Mouse (Mus musculus) limb, embryonic 10.5 days (tissue): Measurements from ENCODE around the gene Rnf223. TPM values are rescaled to one million over a fixed set of nuclear protein-coding genes. Genes with fewer than 3 reads are reported as not detected.

ENCODE experiments used
- DNase-seq: peaks from one replicate; pipeline ENCODE4 v3.0.0-alpha.2; 2017; ENCODE audit warnings: low spot score
- H3K27ac ChIP-seq: fragments of 300-500 bp; sonication (generic); 2 replicates; pipeline ENCODE4 v1.5.1; 2016; ENCODE audit warnings: mild to moderate bottlenecking
- H3K27me3 ChIP-seq: fragments of 300-500 bp; sonication (generic); 2 replicates; pipeline ENCODE4 v1.6.1; 2016; ENCODE audit warnings: low read depth, mild to moderate bottlenecking; ENCODE audit not compliant: poor library complexity, severe bottlenecking
- H3K36me3 ChIP-seq: fragments of 300-500 bp; sonication (generic); 2 replicates; pipeline ENCODE4 v1.6.1; 2016; ENCODE audit warnings: mild to moderate bottlenecking, moderate library complexity
- H3K4me1 ChIP-seq: fragments of 300-500 bp; sonication (generic); 2 replicates; pipeline ENCODE4 v1.6.1; 2016
- H3K4me3 ChIP-seq: fragments of 300-500 bp; sonication (generic); 2 replicates; pipeline ENCODE4 v1.5.1; 2016; ENCODE audit warnings: mild to moderate bottlenecking, moderate library complexity
- H3K9me3 ChIP-seq: fragments of 300-500 bp; sonication (generic); replicated peaks from 2 replicates; pipeline ENCODE4 v1.6.1; 2016; ENCODE audit warnings: mild to moderate bottlenecking
- WGBS: fragments of 180-500 bp; shearing (Covaris S2); methylation state at CpG from one replicate; pipeline ENCODE4 v1.1.7; 2016; 5-methylcytosine and 5-hydroxymethylcytosine counted together
- polyA plus RNA-seq: library from polyadenylated mRNA; unstranded; fragments of >200 nt; fragmentation: Nextera tagmentation; extraction: Ambion mirVana; gene quantifications from 2 replicates; pipeline ENCODE4 v1.2.1, GENCODE M21; 2016

Rnf223 gene
- 0.77 and 0.96 TPM in 2 replicates for polyA plus RNA-seq

DNA sequence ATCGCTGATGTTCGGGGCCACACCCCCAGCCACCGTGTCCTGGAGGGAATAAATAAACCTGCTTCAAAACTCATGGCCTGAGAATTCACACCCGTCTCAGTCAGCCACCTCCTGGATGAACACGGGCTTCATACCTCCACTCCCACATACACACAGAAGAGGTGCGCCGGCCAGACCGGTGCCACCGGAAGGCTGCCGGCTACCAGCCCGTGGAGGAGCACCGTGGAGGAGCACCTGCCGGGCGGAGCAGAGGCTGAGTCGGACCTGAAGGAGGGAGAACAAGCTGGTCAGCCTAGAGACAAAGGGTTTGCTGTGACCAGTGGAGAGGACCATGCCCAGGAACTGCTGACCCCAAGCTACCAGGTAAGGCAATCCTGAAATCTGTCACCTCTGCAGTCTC is at the start of gene Rnf223:
Gene Rnf223 (plus strand): TSS at position 78 of the 400 bp plus-strand sequence.
- Histone ChIP-seq H3K27me3 (no peaks in the 10 kb centered on the region), H3K9me3 (no peaks in the 10 kb centered on the region), H3K36me3 (peaks cover 32% of the 10 kb centered on the region), H3K4me3 (no peak within 1 kb of the TSS), H3K27ac (no peak within 1 kb of the TSS), H3K4me1 (peaks cover 6% of the 10 kb centered on the region; the same call in 1 of the 2 replicates)
- WGBS: 86% methylated on average over 15 of the region's 15 CpGs
- DNase-seq: no peak

- Histone ChIP-seq H3K4me3 (no peak overlapping the region), H3K4me1 (peaks cover 8% of the 10 kb centered on the region), H3K27ac (no peak overlapping the region), H3K36me3 (no peaks in the 10 kb centered on the region), H3K27me3 (peaks cover 11% of the 10 kb centered on the region), H3K9me3 (no peaks in the 10 kb centered on the region)
- WGBS: 56% methylated on average over 4 of the region's 4 CpGs
- no peak for DNase-seq
Observed at GRCm38 (mm10) chr4:156082621-156083234, 47.6 kb upstream of the Rnf223 start.

DNA sequence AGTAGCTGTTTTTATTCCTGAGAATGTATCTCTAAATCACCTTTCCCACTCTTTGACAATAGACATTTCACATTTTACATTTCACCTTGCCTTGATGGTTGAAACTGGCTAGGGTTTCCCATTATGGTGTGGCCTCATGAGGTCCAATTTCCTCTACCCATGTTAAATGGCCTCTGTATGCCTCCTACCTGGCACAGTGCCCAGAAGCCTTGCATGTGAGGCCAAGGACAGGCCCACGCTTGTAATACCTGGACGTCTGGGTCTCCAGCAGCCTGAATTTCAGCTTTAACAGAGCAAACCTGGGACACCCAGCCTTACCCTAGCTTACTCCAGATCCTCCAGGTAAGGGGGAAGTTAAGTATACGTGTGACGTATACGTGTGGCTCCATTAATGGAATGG is 47.0 kb upstream of the Rnf223 start:
- no peak for DNase-seq
- H3K27ac ChIP-seq: no peak overlapping the region

DNA sequence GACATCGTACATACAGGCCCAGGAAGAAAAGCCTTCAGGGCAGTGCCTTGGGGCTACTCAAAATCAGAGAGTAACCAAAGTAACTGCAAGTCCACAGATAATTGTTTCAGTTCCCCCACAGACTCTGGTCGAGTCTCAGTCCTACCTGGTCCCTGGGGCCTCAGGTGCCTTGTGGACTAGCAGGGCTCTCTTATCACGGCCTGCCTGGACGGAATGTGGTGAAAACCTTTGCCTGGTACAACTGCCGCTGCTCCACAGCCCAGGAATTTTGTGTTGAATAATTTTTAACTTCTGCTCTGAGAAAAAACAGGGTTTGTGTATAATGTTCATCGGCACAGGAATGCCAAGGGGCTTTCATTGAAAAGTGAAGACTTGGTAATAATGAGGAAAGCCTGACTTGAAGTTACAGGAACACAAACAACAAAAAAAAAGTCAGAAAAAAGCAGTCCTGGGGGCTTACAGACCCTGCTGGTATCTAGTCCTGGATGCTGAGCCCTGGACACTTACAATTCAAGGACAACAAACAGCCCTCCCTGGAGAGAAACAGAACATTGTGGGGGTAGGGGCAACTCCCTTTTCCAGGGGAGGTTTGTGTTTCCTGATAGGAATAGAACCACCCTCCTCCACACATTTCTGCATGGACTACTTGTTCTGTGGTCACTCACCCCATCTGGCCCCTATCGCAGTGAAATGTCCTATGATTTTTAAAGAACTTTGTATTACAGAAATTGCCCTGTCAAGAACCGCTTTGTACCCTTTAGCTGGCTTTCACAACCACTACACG is 46.0 kb upstream of the Rnf223 start:
- no peaks in the 10 kb centered on the region for H3K27me3 ChIP-seq
- no peak for DNase-seq
- no peaks in the 10 kb centered on the region for H3K4me1 ChIP-seq
- no peak overlapping the region for H3K27ac ChIP-seq
- no peak overlapping the region for H3K4me3 ChIP-seq
- H3K9me3 ChIP-seq: no peaks in the 10 kb centered on the region
- no peaks in the 10 kb centered on the region for H3K36me3 ChIP-seq
- WGBS: 85% methylated on average over 9 of the region's 9 CpGs

More for the DNA sequence above, 47.0 kb upstream of the Rnf223 start:
- Histone ChIP-seq H3K4me1 (peaks cover 2% of the 10 kb centered on the region), H3K9me3 (no peaks in the 10 kb centered on the region), H3K4me3 (no peak overlapping the region), H3K27me3 (peaks cover 5% of the 10 kb centered on the region), H3K36me3 (no peaks in the 10 kb centered on the region)
- WGBS: 91% methylated on average over 5 of the region's 5 CpGs

- no peaks in the 10 kb centered on the region for H3K9me3 ChIP-seq
- H3K27ac ChIP-seq: no peak overlapping the region
- no peaks in the 10 kb centered on the region for H3K36me3 ChIP-seq
- H3K4me3 ChIP-seq: no peak overlapping the region
- WGBS: 85% methylated on average over 8 of the region's 8 CpGs
- DNase-seq: no peak
- no peaks in the 10 kb centered on the region for H3K4me1 ChIP-seq
- no peaks in the 10 kb centered on the region for H3K27me3 ChIP-seq
Observed at GRCm38 (mm10) chr4:156085256-156085655, 45.1 kb upstream of the Rnf223 start.

DNA sequence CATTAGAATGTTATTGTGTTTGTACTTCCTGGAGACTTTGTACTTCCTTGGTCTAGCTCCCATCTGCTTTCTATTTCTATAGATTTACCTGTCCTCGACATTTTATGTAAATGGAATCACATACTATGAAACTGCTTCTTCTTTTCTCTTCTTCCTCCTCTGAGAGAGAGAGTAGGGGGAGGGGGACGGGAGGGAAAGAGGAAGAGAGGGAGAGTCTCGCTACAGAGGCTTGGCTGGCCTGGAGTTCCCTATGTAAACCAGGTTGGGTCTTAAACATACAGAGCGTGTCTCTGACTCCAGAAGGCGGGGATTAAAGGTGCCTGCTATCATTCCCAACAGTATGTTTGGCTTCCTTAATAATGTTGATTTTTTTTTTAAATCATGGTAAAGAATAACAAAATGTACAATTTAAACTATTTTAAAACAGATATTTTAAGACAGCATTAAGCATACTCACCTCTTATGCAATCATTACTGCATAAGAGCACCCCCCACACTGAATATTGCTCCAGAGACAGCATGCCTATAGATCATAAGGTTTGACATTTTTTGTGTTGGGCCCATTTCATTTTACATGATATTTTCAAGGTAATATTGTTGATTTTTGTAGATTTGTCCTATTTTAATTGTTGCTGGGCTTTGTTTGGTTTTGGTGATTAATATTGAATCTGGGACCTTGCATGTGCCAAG is 42.8 kb upstream of the Rnf223 start:
- 40% methylated on average over 5 of the region's 5 CpGs for WGBS
- Histone ChIP-seq H3K4me3 (no peak overlapping the region), H3K36me3 (no peaks in the 10 kb centered on the region), H3K27ac (no peak overlapping the region), H3K4me1 (no peaks in the 10 kb centered on the region), H3K9me3 (no peaks in the 10 kb centered on the region), H3K27me3 (no peaks in the 10 kb centered on the region)
- DNase-seq: no peak

DNA sequence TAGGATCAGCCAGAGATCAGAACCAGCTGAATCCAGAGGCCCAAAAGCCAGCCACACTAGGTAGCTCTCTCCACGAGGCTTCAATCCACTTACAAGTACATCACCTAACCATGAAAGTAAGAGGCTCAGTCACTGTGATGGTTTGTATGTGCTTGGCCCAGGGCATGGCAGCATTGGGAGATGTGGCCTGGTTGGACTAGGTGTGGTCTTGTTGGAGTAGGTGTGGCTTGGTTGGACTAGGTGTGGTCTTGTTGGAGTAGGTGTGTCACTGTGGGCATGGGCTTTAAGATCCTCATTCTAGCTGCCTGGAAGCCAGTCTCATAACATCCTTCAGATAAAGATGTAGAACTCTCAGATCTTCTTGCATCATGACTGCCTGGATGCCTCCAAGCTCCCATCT is 39.1 kb upstream of the Rnf223 start:
- Histone ChIP-seq H3K4me3 (no peak overlapping the region), H3K4me1 (no peaks in the 10 kb centered on the region), H3K36me3 (no peaks in the 10 kb centered on the region), H3K27me3 (no peaks in the 10 kb centered on the region), H3K9me3 (no peaks in the 10 kb centered on the region), H3K27ac (no peak overlapping the region)
- DNase-seq: no peak
- 65% methylated on average over 1 of the region's 1 CpGs for WGBS

DNA sequence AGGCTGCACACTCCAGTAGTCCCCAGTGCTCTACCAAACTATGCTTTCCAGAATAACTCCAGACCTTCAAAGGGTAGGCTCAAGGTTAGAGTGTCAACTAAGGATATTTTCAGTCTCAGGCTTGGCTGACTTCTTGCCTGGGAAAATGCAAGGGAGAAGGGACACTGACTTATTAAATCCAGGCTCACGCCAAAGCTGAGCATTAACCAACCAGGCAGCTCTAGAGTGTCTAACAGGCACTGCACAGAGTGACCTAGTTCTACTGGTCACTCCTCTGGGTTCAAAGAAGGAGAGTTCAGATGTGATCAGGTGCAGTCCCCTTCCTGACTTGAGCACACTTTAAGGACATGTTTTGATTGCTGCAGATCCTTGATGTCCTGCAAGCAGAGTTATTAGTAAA is 37.5 kb upstream of the Rnf223 start:
- Histone ChIP-seq H3K4me1 (peaks cover 3% of the 10 kb centered on the region), H3K27ac (no peak overlapping the region), H3K36me3 (no peaks in the 10 kb centered on the region), H3K4me3 (no peak overlapping the region), H3K27me3 (no peaks in the 10 kb centered on the region), H3K9me3 (no peaks in the 10 kb centered on the region)
- no peak for DNase-seq
- WGBS: 90% methylated on average over 1 of the region's 1 CpGs

DNA sequence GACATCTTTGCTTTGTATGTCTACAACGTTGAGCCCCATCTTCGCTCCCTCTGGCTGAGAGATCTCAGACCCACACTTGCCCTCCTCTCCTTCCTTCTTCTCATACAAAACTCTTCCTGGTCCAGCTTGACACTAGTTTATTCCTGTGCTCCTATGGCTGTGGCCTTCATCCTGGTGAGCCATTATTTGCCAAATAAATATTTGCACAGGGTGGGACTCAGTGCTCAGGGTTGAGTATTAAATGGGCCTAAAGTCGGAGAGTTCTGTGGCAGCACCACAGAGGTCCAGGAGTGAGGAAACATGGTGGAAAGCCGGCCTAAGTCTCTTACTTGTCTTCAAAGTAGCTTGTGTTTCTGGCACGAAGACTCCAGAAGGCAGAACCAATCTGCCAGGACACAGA is 36.6 kb upstream of the Rnf223 start:
- Histone ChIP-seq H3K4me1 (peaks cover 10% of the 10 kb centered on the region), H3K9me3 (no peaks in the 10 kb centered on the region), H3K4me3 (no peak overlapping the region), H3K27me3 (no peaks in the 10 kb centered on the region), H3K36me3 (no peaks in the 10 kb centered on the region), H3K27ac (no peak overlapping the region)
- WGBS: 86% methylated on average over 5 of the region's 5 CpGs
- DNase-seq: no peak

GRCm38 (mm10) chr4:156096191-156096590 is 34.1 kb upstream of the Rnf223 start:
- Histone ChIP-seq H3K4me3 (no peak overlapping the region), H3K9me3 (no peaks in the 10 kb centered on the region), H3K36me3 (no peaks in the 10 kb centered on the region), H3K4me1 (peaks cover 10% of the 10 kb centered on the region), H3K27ac (no peak overlapping the region), H3K27me3 (no peaks in the 10 kb centered on the region)
- no peak for DNase-seq
- 94% methylated on average over 1 of the region's 1 CpGs for WGBS

DNA sequence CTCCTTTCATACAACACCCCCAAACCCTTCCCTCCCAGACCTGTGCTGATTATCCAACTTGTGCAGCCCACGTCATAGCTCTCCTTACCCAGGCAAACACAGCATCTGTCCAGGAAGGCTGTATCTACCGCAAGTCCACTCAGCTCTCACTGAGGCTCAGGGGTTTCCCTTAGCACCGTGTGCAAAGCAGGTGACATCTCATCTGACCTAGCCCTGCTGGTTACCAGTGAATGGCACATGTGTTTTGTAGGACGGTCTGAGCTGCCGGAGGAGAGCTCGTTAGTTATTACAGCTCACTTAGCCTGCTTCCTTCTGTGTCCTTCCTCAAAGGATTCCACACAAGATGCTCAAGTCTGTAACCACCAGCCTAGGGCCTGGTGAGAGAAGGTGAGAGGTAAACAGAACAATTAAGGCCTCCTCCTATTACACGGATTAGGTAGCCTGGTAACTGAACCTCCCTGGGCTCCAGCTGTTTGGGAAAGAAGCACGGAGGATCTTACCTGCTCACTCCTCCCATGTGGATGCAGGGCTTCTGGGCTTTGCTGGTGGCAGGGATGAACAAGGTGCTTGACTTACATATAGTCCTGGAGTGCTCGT is 32.4 kb upstream of the Rnf223 start:
- Histone ChIP-seq H3K9me3 (no peaks in the 10 kb centered on the region), H3K27me3 (no peaks in the 10 kb centered on the region), H3K4me1 (peaks cover 10% of the 10 kb centered on the region), H3K4me3 (no peak overlapping the region), H3K36me3 (no peaks in the 10 kb centered on the region), H3K27ac (no peak overlapping the region)
- 58% methylated on average over 9 of the region's 9 CpGs for WGBS
- DNase-seq: no peak

GRCm38 (mm10) chr4:156099427-156099826 is 30.9 kb upstream of the Rnf223 start:
- Histone ChIP-seq H3K36me3 (no peaks in the 10 kb centered on the region), H3K27ac (no peak overlapping the region), H3K27me3 (no peaks in the 10 kb centered on the region), H3K9me3 (no peaks in the 10 kb centered on the region), H3K4me3 (no peak overlapping the region), H3K4me1 (peaks cover 10% of the 10 kb centered on the region)
- 71% methylated on average over 6 of the region's 6 CpGs for WGBS
- no peak for DNase-seq

DNA sequence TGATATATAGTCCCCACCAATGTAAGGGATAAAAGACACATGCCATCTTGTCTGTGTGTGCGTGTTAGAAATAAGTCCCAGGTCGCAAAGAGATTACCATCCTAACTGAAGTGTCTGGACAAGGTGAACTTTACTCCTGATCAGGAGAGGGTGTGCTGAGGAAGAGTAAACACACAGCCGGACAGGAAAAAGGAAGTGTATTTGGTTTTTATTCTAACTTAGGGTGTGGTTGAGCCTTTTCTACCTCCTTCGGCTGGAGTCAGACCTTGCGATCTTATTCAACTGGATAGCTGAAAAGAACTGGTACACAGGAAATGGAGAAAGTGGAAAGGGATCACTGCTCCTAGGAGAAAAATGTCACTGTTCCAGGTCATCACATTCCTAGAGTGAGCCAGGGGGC is 29.8 kb upstream of the Rnf223 start:
- Histone ChIP-seq H3K9me3 (no peaks in the 10 kb centered on the region), H3K4me3 (no peak overlapping the region), H3K27ac (no peak overlapping the region), H3K27me3 (no peaks in the 10 kb centered on the region), H3K4me1 (peaks cover 10% of the 10 kb centered on the region), H3K36me3 (no peaks in the 10 kb centered on the region)
- WGBS: 87% methylated on average over 5 of the region's 5 CpGs
- DNase-seq: no peak
